Mouse (Mus musculus): Measurements from ENCODE around the gene Nup210. TPM values are rescaled to one million over a fixed set of nuclear protein-coding genes. Genes with fewer than 3 reads are reported as not detected.
A peak's percentile ranks its signal among the peaks of the same experiment; 100 is the strongest.
"Not testable (repeated sequence)": the region's sequence is repeated elsewhere in the genome, so short reads cannot be mapped to it uniquely, and the experiment has no call there.

Nup210 gene
- polyA plus RNA-seq, 1 experiment: 28.9 TPM

DNA sequence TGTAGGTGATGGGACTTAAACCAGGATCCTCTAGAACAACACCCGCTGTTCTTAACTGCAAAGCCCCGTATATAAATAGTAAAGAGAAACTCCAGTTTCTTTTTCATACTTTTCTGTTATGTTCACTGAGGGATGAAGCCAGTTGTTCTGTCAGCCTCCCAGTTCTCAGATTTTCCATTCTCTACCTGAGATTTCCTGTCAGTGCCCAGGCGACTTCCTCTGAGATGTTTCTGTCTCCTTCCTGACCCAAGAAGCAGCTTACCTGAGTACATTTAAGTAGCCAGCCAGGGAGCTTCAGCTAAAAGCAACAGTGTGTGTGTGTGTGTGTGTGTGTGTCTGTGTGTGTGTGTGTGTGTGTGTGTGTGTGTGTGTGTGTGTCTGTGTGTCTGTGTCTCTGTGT is 6.8 kb upstream of the Nup210 start:
- H3K27ac ChIP-seq (ENCODE audit: insufficient read depth, low read depth, low read length): no peak overlapping the region
- 76% methylated on average over 3 of the region's 3 CpGs for WGBS
- no peaks in the 10 kb centered on the region for H3K27me3 ChIP-seq (ENCODE audit: control insufficient read depth, insufficient read depth, low read length)
- no peaks in the 10 kb centered on the region for H3K36me3 ChIP-seq (ENCODE audit: control insufficient read depth, insufficient read depth, low read length)
- H3K4me1 ChIP-seq (ENCODE audit: control insufficient read depth, insufficient read depth, insufficient read length, low read length): peaks cover 2% of the 10 kb centered on the region; the same call in 1 of the 2 replicates
- TF ChIP-seq POLR2A (IDR thresholded peaks at IDR 0.05; ENCODE audit: low read depth, low read length): no peak
- TF ChIP-seq CTCF (IDR thresholded peaks at IDR 0.05; ENCODE audit: extremely low read depth, insufficient read length, insufficient replicate concordance, low read depth, low read length): no peak
- no peak overlapping the region for H3K4me3 ChIP-seq (ENCODE audit: low read depth, low read length)

DNA sequence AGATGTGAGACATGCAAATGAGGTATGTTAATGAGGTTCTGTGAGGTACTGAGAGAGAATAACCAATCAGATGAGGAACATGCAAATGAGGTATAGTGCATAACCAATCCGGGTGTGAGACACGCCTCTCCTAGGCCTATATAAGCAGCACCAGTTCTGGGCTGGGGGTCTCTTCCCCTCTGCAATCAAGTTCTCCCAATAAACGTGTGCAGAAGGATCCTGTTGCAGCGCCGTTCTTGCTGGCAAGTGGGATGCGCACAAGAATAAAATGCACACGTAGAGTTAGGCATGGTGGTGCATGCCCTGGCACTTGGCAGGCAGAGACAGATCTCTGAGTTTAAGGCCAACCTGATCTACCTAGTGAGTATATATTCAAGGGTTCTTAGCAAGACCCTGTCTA is 4.5 kb upstream of the Nup210 start:
- WGBS: 91% methylated on average over 7 of the region's 7 CpGs
- H3K4me1 ChIP-seq (ENCODE audit: control insufficient read depth, insufficient read depth, insufficient read length, low read length); H3K4me3 ChIP-seq (ENCODE audit: low read depth, low read length); H3K36me3 ChIP-seq (ENCODE audit: control insufficient read depth, insufficient read depth, low read length); H3K27me3 ChIP-seq (ENCODE audit: control insufficient read depth, insufficient read depth, low read length); H3K27ac ChIP-seq (ENCODE audit: insufficient read depth, low read depth, low read length): not testable (repeated sequence)

DNA sequence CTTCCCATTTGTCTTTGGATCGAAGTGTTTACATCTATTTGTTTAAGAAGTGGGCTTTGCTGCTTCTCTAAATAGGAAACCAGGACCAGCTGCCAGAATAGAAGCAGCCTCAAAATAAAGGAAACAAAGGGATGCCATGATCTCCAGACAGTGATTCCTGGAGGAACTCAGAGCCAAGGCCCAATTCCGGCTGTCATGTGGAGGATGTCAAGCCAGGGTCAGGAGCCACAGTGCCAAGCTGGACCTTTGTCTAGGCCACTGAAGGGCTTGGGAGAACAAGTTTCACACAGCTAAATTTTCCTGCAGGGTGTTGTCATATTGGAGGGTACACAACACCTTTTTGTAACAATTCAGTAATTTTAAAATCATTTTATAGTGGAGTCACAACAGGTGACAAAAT is 3.6 kb upstream of the Nup210 start:
- Histone ChIP-seq H3K36me3 (ENCODE audit: control insufficient read depth, insufficient read depth, low read length) (no peaks in the 10 kb centered on the region), H3K27ac (ENCODE audit: insufficient read depth, low read depth, low read length) (no peak overlapping the region), H3K4me1 (ENCODE audit: control insufficient read depth, insufficient read depth, insufficient read length, low read length) (peaks cover 13% of the 10 kb centered on the region), H3K27me3 (ENCODE audit: control insufficient read depth, insufficient read depth, low read length) (no peaks in the 10 kb centered on the region), H3K4me3 (ENCODE audit: low read depth, low read length) (no peak overlapping the region)
- 90% methylated on average over 2 of the region's 2 CpGs for WGBS
- no peak for TF ChIP-seq CTCF (IDR thresholded peaks at IDR 0.05; ENCODE audit: extremely low read depth, insufficient read length, insufficient replicate concordance, low read depth, low read length)
- TF ChIP-seq POLR2A (IDR thresholded peaks at IDR 0.05; ENCODE audit: low read depth, low read length): no peak

DNA sequence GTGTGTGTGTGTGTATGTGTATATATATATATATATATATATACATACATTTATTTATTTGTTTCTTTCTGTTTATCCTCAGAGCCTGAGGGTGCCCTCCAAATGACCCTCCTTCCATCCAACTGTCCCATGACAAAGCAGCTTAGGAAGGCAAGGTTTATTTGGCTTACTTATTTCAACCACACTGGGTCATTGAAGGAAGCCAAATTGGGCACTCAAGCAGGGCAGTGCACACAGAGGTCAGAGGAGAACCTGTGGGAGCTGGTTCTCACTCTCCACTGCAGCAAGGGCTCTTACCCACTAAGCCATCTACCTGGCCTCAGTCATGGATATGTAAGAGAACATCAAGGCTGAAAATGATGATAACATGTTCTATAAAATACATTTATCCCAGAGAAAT is 1.9 kb upstream of the Nup210 start:
- Histone ChIP-seq H3K27ac (ENCODE audit: insufficient read depth, low read depth, low read length) (no peak overlapping the region), H3K4me3 (ENCODE audit: low read depth, low read length) (no peak overlapping the region), H3K4me1 (ENCODE audit: control insufficient read depth, insufficient read depth, insufficient read length, low read length) (peaks cover 13% of the 10 kb centered on the region), H3K36me3 (ENCODE audit: control insufficient read depth, insufficient read depth, low read length) (no peaks in the 10 kb centered on the region), H3K27me3 (ENCODE audit: control insufficient read depth, insufficient read depth, low read length) (no peaks in the 10 kb centered on the region)
- TF ChIP-seq CTCF (IDR thresholded peaks at IDR 0.05; ENCODE audit: extremely low read depth, insufficient read length, insufficient replicate concordance, low read depth, low read length): no peak
- no peak for TF ChIP-seq POLR2A (IDR thresholded peaks at IDR 0.05; ENCODE audit: low read depth, low read length)

DNA sequence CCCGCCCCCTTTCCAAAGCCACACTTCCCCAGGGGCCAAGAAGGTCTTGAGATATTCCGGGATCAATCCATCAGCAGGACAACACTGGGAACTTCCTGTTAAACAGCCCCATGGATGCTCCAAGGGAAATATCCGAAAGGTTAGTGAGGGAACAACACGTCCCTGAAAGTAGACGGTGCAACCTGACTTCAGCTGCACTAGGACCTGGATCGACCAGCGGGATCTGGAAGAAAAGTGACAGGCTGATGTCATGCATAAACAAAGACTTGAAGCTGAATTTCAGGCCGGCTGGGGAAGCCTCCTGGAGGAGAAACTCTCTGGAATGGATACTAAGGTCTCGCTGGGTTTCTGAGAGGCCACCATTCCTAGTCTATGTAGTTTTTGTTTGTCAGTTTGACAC is 520 bp upstream of the Nup210 start:
- TF ChIP-seq CTCF (IDR thresholded peaks at IDR 0.05; ENCODE audit: extremely low read depth, insufficient read length, insufficient replicate concordance, low read depth, low read length) (no peak), POLR2A (IDR thresholded peaks at IDR 0.05; ENCODE audit: low read depth, low read length) (no peak)
- Histone ChIP-seq H3K27me3 (ENCODE audit: control insufficient read depth, insufficient read depth, low read length) (no peaks in the 10 kb centered on the region), H3K36me3 (ENCODE audit: control insufficient read depth, insufficient read depth, low read length) (no peaks in the 10 kb centered on the region), H3K4me1 (ENCODE audit: control insufficient read depth, insufficient read depth, insufficient read length, low read length) (peaks cover 13% of the 10 kb centered on the region), H3K27ac (ENCODE audit: insufficient read depth, low read depth, low read length) (no peak overlapping the region), H3K4me3 (ENCODE audit: low read depth, low read length) (peak overlapping the region; percentile 96)
- WGBS: 5% methylated on average over 9 of the region's 9 CpGs

DNA sequence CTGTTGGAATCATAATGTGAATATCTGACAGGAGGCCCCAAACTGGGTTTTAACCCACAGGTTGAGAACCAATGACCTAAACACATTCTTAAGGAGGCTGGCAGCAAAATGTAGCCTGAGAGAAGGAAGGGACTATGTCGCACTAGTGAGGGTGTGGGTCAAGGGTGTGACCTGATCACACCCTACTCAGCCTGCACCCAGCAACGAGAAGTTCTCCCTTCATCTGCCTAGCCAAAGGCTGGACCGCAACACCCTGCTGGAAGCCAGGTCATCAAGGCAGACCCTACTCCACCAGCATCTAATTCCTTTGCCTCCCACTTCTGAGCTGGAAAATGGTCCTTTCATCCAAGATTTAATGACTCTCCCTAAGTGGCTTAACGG is 776 bp downstream of the Nup210 start:
- Histone ChIP-seq H3K27ac (ENCODE audit: insufficient read depth, low read depth, low read length) (peak overlapping the region; percentile 55; the same call in 1 of the 2 replicates), H3K27me3 (ENCODE audit: control insufficient read depth, insufficient read depth, low read length) (no peaks in the 10 kb centered on the region), H3K36me3 (ENCODE audit: control insufficient read depth, insufficient read depth, low read length) (no peaks in the 10 kb centered on the region), H3K4me1 (ENCODE audit: control insufficient read depth, insufficient read depth, insufficient read length, low read length) (peaks cover 22% of the 10 kb centered on the region), H3K4me3 (ENCODE audit: low read depth, low read length) (peak overlapping the region; percentile 96)
- WGBS: 14% methylated on average over 4 of the region's 4 CpGs
- TF ChIP-seq POLR2A (IDR thresholded peaks at IDR 0.05; ENCODE audit: low read depth, low read length) (no peak), CTCF (IDR thresholded peaks at IDR 0.05; ENCODE audit: extremely low read depth, insufficient read length, insufficient replicate concordance, low read depth, low read length) (0 out of 2 replicates have a peak, but pooled peaks have one; percentile 4)

DNA sequence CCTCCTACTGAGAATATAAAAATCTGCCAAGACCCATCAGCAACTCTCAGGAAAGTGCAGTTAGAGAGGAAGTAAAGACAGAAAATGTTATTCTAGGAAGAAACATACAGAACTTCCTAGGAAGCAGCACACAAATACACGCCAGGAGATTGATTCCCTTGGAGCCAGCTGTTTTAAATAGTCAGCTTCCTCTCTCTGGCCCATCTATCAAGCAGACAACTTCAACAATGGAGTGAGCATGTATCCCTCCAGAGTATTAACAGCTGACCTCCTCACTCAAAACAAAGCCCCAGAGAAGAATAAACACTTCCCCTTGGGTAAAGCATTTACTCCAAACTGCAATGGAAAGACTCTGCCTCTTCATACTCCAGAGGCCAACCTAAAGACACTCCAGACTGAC is 1.5 kb downstream of the Nup210 start:
- no peak overlapping the region for H3K4me3 ChIP-seq (ENCODE audit: low read depth, low read length)
- peaks cover 22% of the 10 kb centered on the region for H3K4me1 ChIP-seq (ENCODE audit: control insufficient read depth, insufficient read depth, insufficient read length, low read length)
- H3K27me3 ChIP-seq (ENCODE audit: control insufficient read depth, insufficient read depth, low read length): no peaks in the 10 kb centered on the region
- H3K27ac ChIP-seq (ENCODE audit: insufficient read depth, low read depth, low read length): peak overlapping the region; percentile 22
- 38% methylated on average over 1 of the region's 1 CpGs for WGBS
- no peaks in the 10 kb centered on the region for H3K36me3 ChIP-seq (ENCODE audit: control insufficient read depth, insufficient read depth, low read length)
- TF ChIP-seq POLR2A (IDR thresholded peaks at IDR 0.05; ENCODE audit: low read depth, low read length): no peak
- TF ChIP-seq CTCF (IDR thresholded peaks at IDR 0.05; ENCODE audit: extremely low read depth, insufficient read length, insufficient replicate concordance, low read depth, low read length): no peak

DNA sequence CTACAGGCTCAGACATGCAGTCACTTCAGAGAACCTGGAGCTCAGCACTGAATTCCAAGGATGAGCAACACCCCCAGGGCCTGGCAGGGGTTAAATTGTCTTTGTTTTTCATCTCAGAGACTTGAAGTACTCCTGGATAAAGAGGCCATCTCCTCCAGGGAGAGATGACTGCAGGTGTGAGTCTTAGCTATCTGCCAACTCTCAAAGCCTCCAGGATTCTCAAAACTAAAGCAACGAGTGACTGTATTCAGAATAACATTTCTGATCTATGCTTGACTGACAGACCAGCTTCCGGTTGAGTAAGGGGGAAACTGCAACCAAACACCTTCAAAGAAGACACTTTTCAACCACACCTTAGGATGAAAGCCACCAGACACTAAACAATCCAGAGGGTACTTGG is 1.9 kb downstream of the Nup210 start:
- H3K4me1 ChIP-seq (ENCODE audit: control insufficient read depth, insufficient read depth, insufficient read length, low read length): peaks cover 22% of the 10 kb centered on the region
- TF ChIP-seq POLR2A (IDR thresholded peaks at IDR 0.05; ENCODE audit: low read depth, low read length): no peak
- no peak for TF ChIP-seq CTCF (IDR thresholded peaks at IDR 0.05; ENCODE audit: extremely low read depth, insufficient read length, insufficient replicate concordance, low read depth, low read length)
- 55% methylated on average over 2 of the region's 2 CpGs for WGBS
- H3K36me3 ChIP-seq (ENCODE audit: control insufficient read depth, insufficient read depth, low read length): no peaks in the 10 kb centered on the region
- no peaks in the 10 kb centered on the region for H3K27me3 ChIP-seq (ENCODE audit: control insufficient read depth, insufficient read depth, low read length)
- no peak overlapping the region for H3K4me3 ChIP-seq (ENCODE audit: low read depth, low read length)
- H3K27ac ChIP-seq (ENCODE audit: insufficient read depth, low read depth, low read length): peak overlapping the region; percentile 22; the same call in 1 of the 2 replicates

All from small intestine, adult 2 months (tissue).